Comparison of ENCODE assay signal across 7 mouse cellular contexts in the genomic region with DNA sequence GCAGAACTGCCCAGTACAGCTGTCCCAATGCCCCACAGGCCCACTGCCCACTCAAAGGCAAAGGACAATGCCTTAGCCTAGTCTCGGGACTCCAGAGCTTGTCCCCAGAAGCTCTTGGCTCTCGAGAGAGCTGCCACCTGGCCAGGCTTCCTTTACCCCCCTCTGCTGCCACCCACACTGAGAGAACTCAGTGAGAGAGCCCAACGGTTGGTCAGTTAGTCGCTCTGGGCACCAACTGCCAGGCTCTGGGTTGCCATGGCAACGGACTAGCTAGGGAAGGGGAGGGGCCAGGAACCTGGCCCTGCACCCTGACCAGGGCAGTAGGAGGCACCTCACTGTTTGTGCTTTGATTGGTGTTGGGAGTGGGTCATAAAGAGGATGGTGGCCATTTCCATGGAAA. TPM values are rescaled to one million over a fixed set of nuclear protein-coding genes. Genes with fewer than 3 reads are reported as not detected.
A peak's percentile ranks its signal among the peaks of the same experiment; 100 is the strongest.
DNase-seq lines count a peak whose midpoint lies in the region.

No protein-coding gene starts in this region.

- intact Hi-C loops in heart, postnatal 14 days (cut with DNase I): no loop called here

- DNase-seq in layer of hippocampus, adult 11-12 months (ENCODE audit: low spot score): peak; percentile 63
- DNase-seq in layer of hippocampus, adult 8-10 months (ENCODE audit: low spot score in 2 of 2): no peak
- peak; percentile 43 to 44 for DNase-seq in cerebellum, adult 18-20 months
- peak; percentile 43 to 55 for DNase-seq in frontal cortex, postnatal 36 days (ENCODE audit: low spot score in 2 of 2)
- DNase-seq in mesoderm, embryonic 11.5 days (ENCODE audit: low read depth, low spot score): peak; percentile 51
- DNase-seq in heart, postnatal 14 days: no peak
- DNase-seq in gastrocnemius, adult 8-10 months (ENCODE audit: low spot score in 2 of 2): no peak

RNA-seq across cellular contexts. Expression of a gene that starts 48.2 kb away (rescaled TPM):
- 100 to 1,000 TPM; 176 to 224 (median 201) TPM for total RNA-seq in layer of hippocampus, adult 8-10 months (2022)
- 1 to 10 TPM; 3.5 to 4.2 TPM for total RNA-seq in heart, postnatal 14 days (2021)
- total RNA-seq in gastrocnemius, adult 8-10 months (2022): under 1 TPM in 3 of 4 experiments, not detected in 1; 0.05 to 0.11 (median 0.07) TPM

Comparison
In these comparisons a context has a peak if more than half of its experiments do, and no peak if none do; other contexts are left out.
1. DNase-seq: peak in layer of hippocampus, adult 11-12 months (single experiment), cerebellum, adult 18-20 months (2 of 2), frontal cortex, postnatal 36 days (2 of 2) and mesoderm, embryonic 11.5 days (single experiment); none in layer of hippocampus, adult 8-10 months (0 of 2), heart, postnatal 14 days (0 of 2) and gastrocnemius, adult 8-10 months (0 of 2).
2. RNA of a gene that starts 48.2 kb away (total RNA-seq): 176 to 224 TPM in layer of hippocampus, adult 8-10 months; 3.5 to 4.2 TPM in heart, postnatal 14 days and 0.05 to 0.11 TPM in gastrocnemius, adult 8-10 months; every median in the first group is over 10 times any median in the second.